Mouse (Mus musculus): ENCODE results near the gene Btn2a2. TPM values are rescaled to one million over a fixed set of nuclear protein-coding genes. Genes with fewer than 3 reads are reported as not detected.

The Btn2a2 gene
- polyA plus RNA-seq, 1 experiment: 0.20 TPM

DNA sequence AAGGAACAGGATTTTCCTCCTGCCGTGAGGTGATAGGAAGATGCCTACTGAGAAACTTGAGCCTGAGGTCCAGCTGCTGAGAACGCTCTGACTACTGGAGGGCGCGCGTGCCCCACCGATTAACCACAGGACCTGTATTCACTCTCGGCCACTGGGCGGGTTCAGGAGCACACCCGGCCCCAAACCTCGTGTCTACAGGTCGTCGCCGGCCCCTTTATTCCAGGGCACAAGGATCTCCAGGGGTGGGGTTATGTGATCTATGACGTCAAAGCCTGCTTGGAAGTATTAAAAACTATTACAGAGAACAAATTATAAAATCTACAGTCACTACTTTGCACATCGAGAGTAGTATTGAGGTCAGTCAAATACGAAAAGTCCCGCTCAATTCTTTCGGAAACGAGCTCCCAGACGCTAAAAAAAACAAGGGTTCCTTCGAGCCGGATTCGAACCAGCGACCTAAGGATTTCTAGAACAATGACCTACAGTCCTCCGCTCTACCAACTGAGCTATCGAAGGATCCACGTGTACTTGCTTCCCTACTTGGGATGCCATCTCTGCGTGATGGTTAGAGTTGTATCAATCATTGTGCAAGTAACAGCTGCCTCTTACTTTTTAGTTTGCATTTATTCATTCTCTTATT is 56.0 kb downstream of the Btn2a2 start:
- H3K27me3 ChIP-seq (ENCODE audit: control insufficient read depth, insufficient read depth, low read length): no peaks in the 10 kb centered on the region
- TF ChIP-seq POLR2A (IDR thresholded peaks at IDR 0.05; ENCODE audit: borderline replicate concordance, insufficient read depth, low read length): no peak
- TF ChIP-seq CTCF (IDR thresholded peaks at IDR 0.05; ENCODE audit: borderline replicate concordance, insufficient read depth, low read depth, low read length): peak; percentile 47; the same call in 1 of the 2 replicates
- peak; percentile 87 to 90 for DNase-seq
- no peak overlapping the region for H3K27ac ChIP-seq (ENCODE audit: insufficient read depth, low read length)
- under 1% methylated on average over 28 of the region's 28 CpGs for WGBS
- no peaks in the 10 kb centered on the region for H3K4me1 ChIP-seq (ENCODE audit: control insufficient read depth, insufficient read depth, low read length)
- peak overlapping the region; percentile 58 for H3K4me3 ChIP-seq (replicated peaks; ENCODE audit: insufficient read depth, low read depth, low read length)

- Histone ChIP-seq H3K27ac (ENCODE audit: insufficient read depth, low read length) (no peak overlapping the region), H3K4me3 (replicated peaks; ENCODE audit: insufficient read depth, low read depth, low read length) (peak overlapping the region; percentile 49), H3K27me3 (ENCODE audit: control insufficient read depth, insufficient read depth, low read length) (no peaks in the 10 kb centered on the region), H3K4me1 (ENCODE audit: control insufficient read depth, insufficient read depth, low read length) (no peaks in the 10 kb centered on the region)
- WGBS: under 1% methylated on average over 15 of the region's 15 CpGs
- peak; percentile 78 to 83 for DNase-seq
- TF ChIP-seq POLR2A (IDR thresholded peaks at IDR 0.05; ENCODE audit: borderline replicate concordance, insufficient read depth, low read length) (no peak), CTCF (IDR thresholded peaks at IDR 0.05; ENCODE audit: borderline replicate concordance, insufficient read depth, low read depth, low read length) (no peak)
Observed at GRCm38 (mm10) chr13:23431351-23431771, 57.3 kb downstream of the Btn2a2 start.

GRCm38 (mm10) chr13:23430734-23431133 is 57.9 kb downstream of the Btn2a2 start:
- peak; percentile 42; the same call in 1 of the 2 replicates for TF ChIP-seq CTCF (IDR thresholded peaks at IDR 0.05; ENCODE audit: borderline replicate concordance, insufficient read depth, low read depth, low read length)
- TF ChIP-seq POLR2A (IDR thresholded peaks at IDR 0.05; ENCODE audit: borderline replicate concordance, insufficient read depth, low read length): no peak
- peak; percentile 82 to 83 for DNase-seq
- 0% methylated on average over 17 of the region's 17 CpGs for WGBS
- Histone ChIP-seq H3K4me3 (replicated peaks; ENCODE audit: insufficient read depth, low read depth, low read length) (peak overlapping the region; percentile 76), H3K27me3 (ENCODE audit: control insufficient read depth, insufficient read depth, low read length) (no peaks in the 10 kb centered on the region), H3K27ac (ENCODE audit: insufficient read depth, low read length) (peak overlapping the region; percentile 36; the same call in 1 of the 2 replicates), H3K4me1 (ENCODE audit: control insufficient read depth, insufficient read depth, low read length) (no peaks in the 10 kb centered on the region)

- peak overlapping the region; percentile 76 for H3K4me3 ChIP-seq (replicated peaks; ENCODE audit: insufficient read depth, low read depth, low read length)
- no peaks in the 10 kb centered on the region for H3K27me3 ChIP-seq (ENCODE audit: control insufficient read depth, insufficient read depth, low read length)
- TF ChIP-seq CTCF (IDR thresholded peaks at IDR 0.05; ENCODE audit: borderline replicate concordance, insufficient read depth, low read depth, low read length): no peak
- TF ChIP-seq POLR2A (IDR thresholded peaks at IDR 0.05; ENCODE audit: borderline replicate concordance, insufficient read depth, low read length): no peak
- no peak overlapping the region for H3K27ac ChIP-seq (ENCODE audit: insufficient read depth, low read length)
- WGBS: 23% methylated on average over 10 of the region's 10 CpGs
- no peak for DNase-seq
- H3K4me1 ChIP-seq (ENCODE audit: control insufficient read depth, insufficient read depth, low read length): no peaks in the 10 kb centered on the region
Observed at GRCm38 (mm10) chr13:23429771-23430380, 58.8 kb downstream of the Btn2a2 start.

DNA sequence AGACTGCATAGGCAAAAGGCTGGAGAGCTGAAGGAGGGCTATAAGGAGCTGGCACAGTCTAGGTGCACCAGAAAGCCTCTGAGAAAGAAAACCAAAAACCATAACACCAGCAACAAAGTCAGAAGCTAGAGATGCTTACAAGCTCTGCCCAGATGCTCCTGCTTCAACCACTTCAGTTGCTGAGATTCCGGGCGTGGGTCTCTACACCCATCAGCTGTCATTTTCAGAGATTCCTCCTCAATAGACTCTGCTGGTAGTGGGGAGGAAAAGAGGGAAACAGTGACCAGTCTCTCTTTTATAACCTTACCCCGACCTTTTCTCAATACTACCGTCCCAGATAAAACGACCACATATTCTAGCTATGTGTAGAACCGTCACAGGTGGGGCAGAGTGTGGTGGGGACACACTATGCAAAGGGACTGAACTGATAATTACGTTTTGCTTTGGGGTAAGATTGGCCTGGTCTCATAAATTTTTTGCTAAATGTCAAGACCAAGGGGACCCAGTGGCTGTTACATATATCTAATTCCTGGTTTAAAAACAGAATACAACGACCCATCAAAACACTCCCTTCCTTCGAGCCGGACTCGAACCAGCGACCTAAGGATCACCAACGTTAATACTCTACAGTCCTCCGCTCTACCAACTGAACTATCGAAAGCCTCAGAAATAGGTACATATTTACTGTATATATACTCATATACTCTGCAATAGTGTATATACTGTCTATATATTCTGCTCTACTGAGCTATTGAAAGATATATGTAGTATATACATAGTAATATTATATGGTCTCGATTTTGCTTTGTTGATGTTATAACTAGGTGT is 60.3 kb downstream of the Btn2a2 start:
- 63% methylated on average over 16 of the region's 16 CpGs for WGBS
- no peak overlapping the region for H3K4me3 ChIP-seq (replicated peaks; ENCODE audit: insufficient read depth, low read depth, low read length)
- no peak for TF ChIP-seq CTCF (IDR thresholded peaks at IDR 0.05; ENCODE audit: borderline replicate concordance, insufficient read depth, low read depth, low read length)
- no peak for TF ChIP-seq POLR2A (IDR thresholded peaks at IDR 0.05; ENCODE audit: borderline replicate concordance, insufficient read depth, low read length)
- DNase-seq: no peak
- H3K27me3 ChIP-seq (ENCODE audit: control insufficient read depth, insufficient read depth, low read length): no peaks in the 10 kb centered on the region
- H3K27ac ChIP-seq (ENCODE audit: insufficient read depth, low read length): no peak overlapping the region
- H3K4me1 ChIP-seq (ENCODE audit: control insufficient read depth, insufficient read depth, low read length): no peaks in the 10 kb centered on the region

Other genes with a start within 250 kb of the Btn2a2 start
- not detected in 2 replicates for gene Vmn1r223, start 241.7 kb downstream of the Btn2a2 start, polyA plus RNA-seq (2012; rRNA removed)
- 14.6 and 16.0 TPM in 2 replicates for gene Zfp322a, start 119.6 kb downstream of the Btn2a2 start, polyA plus RNA-seq (2012; rRNA removed)
- 9.8 and 10.7 TPM in 2 replicates for gene Abt1, start 65.0 kb downstream of the Btn2a2 start, polyA plus RNA-seq (2012; rRNA removed)
- gene Btn1a1, start 23.0 kb downstream of the Btn2a2 start, polyA plus RNA-seq (2012; rRNA removed): 0.21 and 0.32 TPM in 2 replicates
- gene Hist1h4h, start 42.2 kb upstream of the Btn2a2 start, polyA plus RNA-seq (2012; rRNA removed): 33.0 and 35.8 TPM in 2 replicates
- gene Hist1h2af, start 45.0 kb upstream of the Btn2a2 start, polyA plus RNA-seq (2012; rRNA removed): 0.60 and 2.4 TPM in 2 replicates
- 0.29 TPM in 1 of 2 replicates, not detected in the other for gene Hist1h3g, start 46.6 kb upstream of the Btn2a2 start, polyA plus RNA-seq (2012; rRNA removed)
- gene Hist1h2bh, start 54.5 kb upstream of the Btn2a2 start, polyA plus RNA-seq (2012; rRNA removed): 0.33 and 0.34 TPM in 2 replicates
- gene Hist1h3f, start 55.2 kb upstream of the Btn2a2 start, polyA plus RNA-seq (2012; rRNA removed): 0.32 and 0.33 TPM in 2 replicates
- 4.7 and 7.0 TPM in 2 replicates for gene Hist1h4f, start 62.8 kb upstream of the Btn2a2 start, polyA plus RNA-seq (2012; rRNA removed)
- 0.05 and 0.14 TPM in 2 replicates for gene Hist1h1d, start 64.4 kb upstream of the Btn2a2 start, polyA plus RNA-seq (2012; rRNA removed)
- gene Hist1h3e, start 73.5 kb upstream of the Btn2a2 start, polyA plus RNA-seq (2012; rRNA removed): 1.5 and 3.2 TPM in 2 replicates
- gene Hist1h2ae, start 82.4 kb upstream of the Btn2a2 start, polyA plus RNA-seq (2012; rRNA removed): 0.33 and 0.60 TPM in 2 replicates
- 7.3 and 9.3 TPM in 2 replicates for gene Hist1h2bg, start 82.5 kb upstream of the Btn2a2 start, polyA plus RNA-seq (2012; rRNA removed)
- 0.65 and 0.98 TPM in 2 replicates for gene Hist1h2bf, start 85.3 kb upstream of the Btn2a2 start, polyA plus RNA-seq (2012; rRNA removed)
- 1.2 and 1.9 TPM in 2 replicates for gene Hist1h2ad, start 85.5 kb upstream of the Btn2a2 start, polyA plus RNA-seq (2012; rRNA removed)
- gene Hist1h3d, start 86.9 kb upstream of the Btn2a2 start, polyA plus RNA-seq (2012; rRNA removed): 2.0 and 2.8 TPM in 2 replicates
- gene Hist1h4d, start 92.7 kb upstream of the Btn2a2 start, polyA plus RNA-seq (2012; rRNA removed): 5.8 and 8.0 TPM in 2 replicates
- gene Hist1h2be, start 132.3 kb upstream of the Btn2a2 start, polyA plus RNA-seq (2012; rRNA removed): 4.2 and 5.5 TPM in 2 replicates
- gene Hist1h1e, start 133.7 kb upstream of the Btn2a2 start, polyA plus RNA-seq (2012; rRNA removed): 4.1 and 6.1 TPM in 2 replicates
- gene Hist1h2ac, start 195.1 kb upstream of the Btn2a2 start, polyA plus RNA-seq (2012; rRNA removed): 0.85 and 1.1 TPM in 2 replicates
- gene Hist1h2bc, start 195.3 kb upstream of the Btn2a2 start, polyA plus RNA-seq (2012; rRNA removed): 109 and 119 TPM in 2 replicates
- gene Hist1h1t, start 207.0 kb upstream of the Btn2a2 start, polyA plus RNA-seq (2012; rRNA removed): not detected in 2 replicates
- gene Hist1h4c, start 209.6 kb upstream of the Btn2a2 start, polyA plus RNA-seq (2012; rRNA removed): 5.8 and 9.1 TPM in 2 replicates
- 6.2 and 7.1 TPM in 2 replicates for gene Hfe, start 222.0 kb upstream of the Btn2a2 start, polyA plus RNA-seq (2012; rRNA removed)
- gene Hist1h1c, start 250.0 kb upstream of the Btn2a2 start, polyA plus RNA-seq (2012; rRNA removed): 34.6 and 42.8 TPM in 2 replicates

All from cerebellum, adult 2 months (tissue).